In the genomic region with DNA sequence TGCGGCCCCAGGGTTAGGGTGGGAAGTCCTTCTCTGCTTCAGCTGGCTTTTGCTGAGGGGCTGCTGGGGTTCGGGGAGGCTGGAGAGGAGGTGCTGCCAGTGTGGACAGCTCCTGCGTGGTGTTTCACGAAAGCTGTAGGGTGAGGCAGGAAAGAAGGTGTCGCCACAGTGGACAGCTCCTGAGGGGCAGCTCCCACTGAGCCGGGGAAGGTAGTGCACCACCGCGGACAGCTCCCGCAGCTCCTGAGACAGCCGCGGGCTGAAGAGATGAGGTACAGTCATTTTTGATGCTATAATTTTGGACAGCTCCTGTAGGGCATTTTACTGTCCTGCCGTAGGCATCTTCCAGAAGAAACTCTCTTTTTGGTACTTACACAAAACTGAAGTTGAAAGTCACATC, we compare ENCODE assay signal across 10 mouse cellular contexts. TPM values are rescaled to one million over a fixed set of nuclear protein-coding genes. Genes with fewer than 3 reads are reported as not detected.
DNase-seq lines count a peak whose midpoint lies in the region; ATAC-seq lines count a peak whose summit lies in the region.
"Had no signal": no experiment of that assay in that cellular context is flagged by ENCODE, and none has a peak within 500 bp of the region (broad histone marks: within the 10 kb centered on the region; RNA-seq: fewer than 3 reads in every experiment).

No protein-coding gene starts in this region.

- no peaks in the 10 kb centered on the region for H3K36me3 ChIP-seq in liver, embryonic 11.5 days (ENCODE audit: control insufficient read depth, insufficient read depth, low read length)

- H3K4me2 ChIP-seq in liver, embryonic 11.5 days, result no peak overlapping the region

- H3K9me3 ChIP-seq in liver, embryonic 11.5 days (ENCODE audit: control insufficient read depth, low read length), result no peaks in the 10 kb centered on the region

- no peaks in the 10 kb centered on the region for H3K4me1 ChIP-seq in liver, embryonic 11.5 days (replicated peaks; ENCODE audit: control insufficient read depth, insufficient read depth, low read length)

- no peak overlapping the region for H3K9ac ChIP-seq in liver, embryonic 11.5 days (ENCODE audit: low read depth, low read length)

- H3K27me3 ChIP-seq in liver, embryonic 11.5 days (replicated peaks; ENCODE audit: control insufficient read depth, insufficient read depth, low read length), result no peaks in the 10 kb centered on the region

- no peak overlapping the region for H3K27ac ChIP-seq in liver, embryonic 11.5 days (ENCODE audit: low read depth, low read length)

- ATAC-seq in liver, embryonic 11.5 days (replicated peaks; ENCODE audit: low FRiP score), result no peak
- ATAC-seq in common myeloid progenitor, adult 5-6 weeks (replicated peaks; ENCODE audit: low read depth, poor library complexity, severe bottlenecking), result peak; percentile 71

- H3K4me3 ChIP-seq in liver, embryonic 11.5 days (ENCODE audit: low read depth, low read length), result no peak overlapping the region
- H3K4me3 ChIP-seq: gastrocnemius, adult 2 months had no signal

- DNase-seq in liver (peak; percentile 44), NIH3T3 (ENCODE audit: low read depth) (peak; percentile 21)
- DNase-seq in liver, embryonic 11.5 days (ENCODE audit: low spot score), result no peak
- peak; percentile 41 for DNase-seq in ovary, postnatal 14 days (ENCODE audit: low spot score)
- DNase-seq in thymus, adult 18-20 months, result no peak
- DNase-seq in cerebellum, adult 8-10 months, result no peak
- DNase-seq: gastrocnemius, adult 2 months; kidney, adult 18-20 months had no signal

- 27% methylated on average over 12 of the region's 12 CpGs for WGBS in liver, embryonic 11.5 days

RNA-seq across cellular contexts. Expression of a gene that starts 9.3 kb away (rescaled TPM):
- 6.0 and 6.5 TPM in 2 replicates for polyA plus RNA-seq in liver, embryonic 11.5 days (2014; fragmentation: Nextera tagmentation; extraction: Ambion mirVana)
- 2.2 and 3.2 TPM in 2 replicates for total RNA-seq in common myeloid progenitor, adult 5-6 weeks (2017)
- total RNA-seq: gastrocnemius, adult 2 months; left cerebral cortex, postnatal 25 days had no signal

RNA-seq across cellular contexts. Expression of a gene that starts 26.4 kb away (rescaled TPM):
- 1.1 and 1.8 TPM in 2 replicates for polyA plus RNA-seq in liver, embryonic 11.5 days (2014; fragmentation: Nextera tagmentation; extraction: Ambion mirVana)
- not detected in 2 replicates for total RNA-seq in common myeloid progenitor, adult 5-6 weeks (2017)

RNA-seq across cellular contexts. Expression of a gene that starts 30.2 kb away (rescaled TPM):
- polyA plus RNA-seq in liver, embryonic 11.5 days (2014; fragmentation: Nextera tagmentation; extraction: Ambion mirVana), result not detected in 2 replicates
- 0.09 TPM in 1 of 2 replicates, not detected in the other for total RNA-seq in common myeloid progenitor, adult 5-6 weeks (2017)
- total RNA-seq: left cerebral cortex, postnatal 25 days had no signal

RNA-seq across cellular contexts. Expression of a gene that starts 47.8 kb away (rescaled TPM):
- polyA plus RNA-seq in liver, embryonic 11.5 days (2014; fragmentation: Nextera tagmentation; extraction: Ambion mirVana), result 48.7 and 52.9 TPM in 2 replicates
- total RNA-seq in common myeloid progenitor, adult 5-6 weeks (2017), result 75.4 and 86.8 TPM in 2 replicates

Comparison
In these comparisons a context has a peak if more than half of its experiments do, and no peak if none do; other contexts are left out.
1. DNase-seq: peak in liver (single experiment), NIH3T3 (single experiment) and ovary, postnatal 14 days (single experiment); none in liver, embryonic 11.5 days (single experiment), thymus, adult 18-20 months (0 of 2) and cerebellum, adult 8-10 months (single experiment).